Mouse (Mus musculus): ENCODE measurements around the gene Nup107. TPM values are rescaled to one million over a fixed set of nuclear protein-coding genes. Genes with fewer than 3 reads are reported as not detected.
A peak's percentile ranks its signal among the peaks of the same experiment; 100 is the strongest.

Gene Nup107
- total and polyA plus RNA-seq, 3 experiments = 1.9 to 14.7 (median 14.0) TPM

DNA sequence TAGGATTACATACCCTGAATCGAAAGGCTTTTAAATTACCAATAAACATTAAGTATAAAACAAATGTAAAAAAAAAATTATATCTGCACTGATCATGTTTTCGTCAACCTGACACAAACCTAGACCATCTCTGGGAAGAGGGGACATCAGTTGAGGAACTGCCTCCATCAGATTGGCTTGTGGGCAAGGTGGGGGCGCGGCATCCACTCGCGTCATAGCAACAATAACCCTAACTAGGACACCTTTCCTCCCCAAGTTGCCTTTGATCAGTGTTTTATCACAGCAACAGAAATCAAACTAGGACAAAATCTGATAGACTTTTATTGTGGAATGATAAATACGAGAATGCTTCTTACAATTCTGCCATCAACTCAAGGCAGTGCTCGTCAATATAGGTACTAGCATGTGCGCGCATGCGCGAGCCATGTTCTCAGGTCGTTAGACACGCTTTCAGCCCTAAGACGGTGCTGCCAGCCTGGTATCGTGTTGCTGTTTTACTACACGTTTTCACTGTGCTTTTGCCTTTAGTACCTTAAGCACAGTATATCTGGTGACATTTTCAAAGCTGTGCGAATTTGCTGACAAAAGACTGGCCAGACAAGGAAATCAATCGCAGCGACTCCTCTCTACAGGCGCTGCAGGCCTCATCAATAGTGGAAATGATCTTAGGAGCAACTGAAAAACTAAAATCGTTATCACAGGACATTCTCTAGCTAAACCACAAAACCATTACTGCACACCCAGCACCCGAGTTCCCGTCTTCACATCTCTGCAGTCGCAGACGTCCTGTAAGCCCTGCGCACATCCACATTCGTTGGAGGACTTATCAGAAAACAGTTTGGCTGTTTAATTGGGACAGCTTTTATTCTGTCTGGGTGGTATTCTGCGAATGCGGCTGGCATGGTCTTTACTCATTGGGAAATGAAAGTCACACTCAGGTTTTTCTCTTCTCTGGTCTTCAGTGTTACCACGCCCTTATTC, 11.7 kb upstream of the Nup107 start:
- no peak for DNase-seq

DNA sequence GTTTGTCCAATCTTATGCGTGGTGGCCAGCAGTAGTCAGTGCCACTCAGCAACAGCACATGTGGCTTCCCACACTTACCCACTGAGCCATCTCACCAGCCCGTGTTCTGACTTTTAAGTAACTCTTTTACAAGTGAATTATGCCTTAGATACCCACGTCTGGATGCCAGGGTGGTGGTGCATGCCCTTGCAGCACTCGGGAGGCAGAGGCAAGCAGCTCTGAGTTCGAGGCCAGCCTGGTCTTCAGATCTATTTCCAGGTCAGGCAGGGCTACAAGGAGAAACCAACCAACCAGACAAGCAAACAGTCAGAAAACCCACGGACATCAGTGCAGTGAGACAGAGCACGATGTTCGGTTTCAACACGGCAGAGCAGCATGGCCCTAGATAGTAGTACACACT, 9.4 kb upstream of the Nup107 start:
- DNase-seq = no peak

DNA sequence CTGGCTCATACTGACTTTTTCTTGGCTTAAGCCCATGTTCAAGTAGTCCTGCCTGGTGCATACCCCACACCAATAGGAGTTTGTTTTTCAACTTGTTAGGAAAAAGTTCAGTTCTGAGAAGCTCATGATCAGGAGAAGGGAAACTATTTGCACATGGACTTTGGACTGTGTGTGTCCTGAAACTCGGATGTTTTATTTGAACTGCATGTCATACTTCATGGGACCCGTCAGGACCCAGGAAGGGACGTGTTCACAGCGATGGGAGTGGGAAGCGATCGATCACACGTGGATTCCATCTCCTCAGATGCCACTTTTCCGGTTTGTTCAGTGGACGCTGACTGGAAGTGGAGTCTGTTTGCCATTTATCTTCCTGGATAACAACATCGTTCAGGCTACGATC, 7.3 kb upstream of the Nup107 start:
- DNase-seq = no peak

DNA sequence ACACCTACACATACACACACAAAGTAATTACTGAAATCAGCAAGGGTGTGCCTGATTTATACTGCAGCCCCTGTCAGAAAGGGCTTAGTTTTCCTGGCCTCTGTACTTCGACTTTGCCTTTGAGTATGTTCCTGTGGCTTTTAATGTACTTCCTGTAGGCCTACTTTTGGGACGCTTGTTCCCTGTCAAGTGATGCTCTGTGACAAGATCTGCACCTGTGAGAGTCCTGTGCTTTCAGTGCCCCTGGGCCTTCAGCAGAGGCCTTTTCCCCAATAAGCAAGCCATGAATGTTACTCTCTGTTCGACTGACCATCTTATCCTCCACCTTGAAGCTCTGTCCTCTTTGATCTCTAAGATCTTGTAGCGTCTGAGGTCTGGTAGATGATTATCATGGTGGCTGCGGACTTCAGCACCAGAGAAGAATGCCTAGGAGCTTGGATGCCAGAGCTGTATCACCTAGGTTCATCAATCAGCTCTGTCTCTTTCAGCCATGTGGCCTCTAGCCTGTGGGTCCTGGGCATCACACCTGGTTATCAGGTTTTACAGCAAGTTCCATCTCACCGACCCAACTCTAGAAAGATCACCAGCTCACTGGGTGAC, 6.0 kb upstream of the Nup107 start:
- no peak for DNase-seq

DNA sequence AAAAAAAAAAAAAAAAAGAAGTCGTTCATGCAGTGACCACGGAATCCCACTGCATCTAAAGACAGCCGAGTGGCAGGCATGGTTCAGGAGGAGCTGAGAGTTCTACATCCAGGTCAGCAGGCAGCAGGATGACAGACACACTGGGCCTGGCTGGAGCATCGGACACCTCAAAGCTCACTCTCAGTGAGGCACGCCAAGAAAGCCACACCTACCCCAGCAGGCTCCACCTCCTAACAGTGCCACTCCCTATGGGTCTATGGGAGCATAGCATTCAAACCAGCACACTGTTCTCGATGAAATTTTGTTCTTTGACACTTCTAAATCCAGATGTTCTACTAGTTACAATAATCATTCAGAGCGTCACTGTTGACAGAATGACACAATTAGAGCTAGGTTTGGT, 5.2 kb upstream of the Nup107 start:
- DNase-seq = no peak

DNA sequence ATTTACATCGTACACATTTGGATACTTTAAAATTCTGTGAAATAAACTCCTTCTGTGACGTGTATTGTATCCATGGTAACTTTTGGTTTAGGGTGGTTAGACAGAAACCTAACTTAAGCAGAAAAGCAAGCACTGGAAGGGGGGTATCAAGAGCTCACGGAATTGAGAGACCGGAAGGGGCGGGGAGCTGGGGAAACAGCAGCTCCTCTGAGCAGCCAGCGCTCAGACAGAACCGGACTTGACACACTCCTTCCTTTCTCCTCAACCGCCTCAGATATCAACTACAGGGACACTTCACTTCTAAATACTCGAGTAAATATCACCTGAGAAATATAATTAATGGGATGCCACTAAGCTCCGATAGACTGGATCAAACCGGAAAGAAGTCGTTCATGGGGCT, 4.6 kb upstream of the Nup107 start:
- no peak for DNase-seq

DNA sequence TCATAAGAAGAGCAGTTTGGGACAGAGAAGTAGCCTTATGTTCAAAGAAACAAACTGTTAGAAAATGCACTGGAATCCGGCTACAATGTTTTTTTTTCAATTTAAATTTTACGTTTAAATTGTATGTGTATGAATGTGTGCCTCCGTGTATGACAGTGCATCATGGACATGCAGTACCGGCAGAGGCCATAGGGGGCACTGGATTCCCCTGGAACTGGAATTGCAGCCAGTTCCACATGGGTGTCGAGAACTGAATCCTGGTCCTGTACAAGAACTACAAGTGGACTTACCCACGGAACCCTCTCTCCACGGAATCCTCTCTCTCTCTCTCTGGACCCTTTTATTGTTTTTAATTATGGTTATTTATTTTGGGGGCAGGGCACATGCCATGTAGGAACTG, 3.7 kb upstream of the Nup107 start:
- DNase-seq = no peak

DNA sequence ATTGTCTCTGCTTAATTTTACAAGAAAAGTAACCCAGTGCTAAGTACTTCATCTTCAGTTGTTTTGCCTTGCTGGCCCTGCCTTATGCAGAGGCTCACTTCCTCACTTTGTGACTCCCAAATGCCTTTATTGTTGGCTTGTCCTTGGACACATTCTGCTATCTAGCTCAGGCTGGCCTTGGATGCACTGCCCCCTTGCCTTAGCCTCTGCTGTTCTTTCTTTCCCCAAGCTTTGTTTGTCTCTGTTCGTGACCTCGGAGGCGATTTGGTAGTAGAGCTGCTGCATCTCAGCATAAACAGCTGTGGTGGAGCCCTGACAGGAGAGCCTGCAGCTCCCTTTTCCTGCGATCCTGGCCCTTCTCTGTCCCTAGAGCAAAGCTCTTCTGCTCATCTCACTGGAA, 2.7 kb upstream of the Nup107 start:
- peak; percentile 36 for DNase-seq

DNA sequence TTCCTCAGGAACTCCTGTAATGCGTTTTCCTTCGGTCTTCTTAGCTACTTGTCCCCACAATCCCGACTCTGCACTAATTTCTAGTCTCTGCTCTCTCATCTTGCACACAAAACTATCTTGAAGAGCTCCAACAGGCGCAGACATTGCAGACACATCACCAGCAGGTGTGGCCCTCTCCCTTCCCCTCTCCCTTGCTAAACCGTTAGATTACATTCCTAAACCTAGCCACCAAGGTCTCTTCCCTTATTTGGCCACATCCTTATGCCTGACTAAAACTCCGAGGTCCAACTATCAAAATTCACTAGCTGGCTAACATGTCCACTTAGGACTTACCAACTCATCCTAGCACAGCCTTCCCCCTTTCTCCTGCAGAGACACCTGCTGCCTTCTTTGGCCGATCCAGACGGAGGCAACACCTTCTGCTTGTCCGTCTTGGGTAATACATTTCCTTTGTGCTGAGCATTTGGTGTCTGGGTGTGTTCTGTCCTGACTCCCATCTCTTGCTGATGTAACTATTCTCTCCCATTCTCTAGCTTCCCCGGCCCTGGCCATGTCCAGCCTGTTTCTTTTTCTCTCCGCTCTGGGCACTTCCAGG, 1.0 kb upstream of the Nup107 start:
- peak; percentile 17 for DNase-seq

DNA sequence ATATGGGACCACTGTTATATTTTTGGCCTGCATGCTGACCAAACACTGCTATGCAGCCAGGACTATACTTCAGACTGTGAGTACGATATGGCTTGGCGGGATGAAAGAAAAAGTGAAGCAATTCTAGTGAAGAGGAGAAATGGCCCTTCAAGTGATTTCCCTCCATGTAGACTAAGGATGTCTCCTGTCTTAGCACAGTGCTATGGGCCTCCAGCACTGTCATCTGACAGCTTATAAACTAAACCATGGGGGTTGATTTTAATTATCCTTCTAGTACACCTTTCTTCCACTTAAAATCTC, 1.4 kb downstream of the Nup107 start:
- DNase-seq = no peak

DNA sequence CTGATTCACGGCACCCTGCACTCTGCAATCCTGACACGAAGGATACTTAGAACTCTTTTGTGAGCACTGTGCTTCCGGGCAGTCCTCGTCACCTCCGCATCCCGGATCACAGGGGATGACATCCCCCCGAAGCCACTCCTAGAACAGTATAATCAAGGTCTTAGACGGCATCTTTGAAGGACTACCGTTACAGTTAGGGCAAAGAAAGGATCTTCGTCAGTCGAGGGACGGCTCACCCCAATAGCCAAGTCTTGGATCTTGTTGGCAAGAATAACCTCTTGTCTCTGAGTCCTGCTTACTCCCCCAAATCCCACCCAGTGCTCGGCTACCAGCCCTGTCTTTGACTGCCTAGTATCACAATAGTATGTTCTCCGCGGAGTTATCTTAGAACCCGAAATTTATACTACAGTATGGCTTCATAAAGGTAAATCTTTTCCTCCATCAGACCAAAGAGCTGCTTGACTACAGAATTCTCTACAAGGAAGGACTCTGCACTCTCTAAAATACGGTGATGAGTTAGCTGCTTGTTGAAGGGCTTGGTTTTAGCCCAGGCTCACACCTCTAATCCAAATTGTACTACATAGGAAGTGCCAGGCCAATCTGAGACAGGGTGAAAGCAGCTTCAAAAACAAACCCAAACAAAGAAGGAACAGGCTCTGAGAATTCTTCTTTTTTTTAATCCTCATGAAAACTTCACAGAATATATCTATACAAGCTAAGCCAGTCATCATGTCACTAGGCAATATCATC, 1.9 kb downstream of the Nup107 start:
- no peak for DNase-seq

DNA sequence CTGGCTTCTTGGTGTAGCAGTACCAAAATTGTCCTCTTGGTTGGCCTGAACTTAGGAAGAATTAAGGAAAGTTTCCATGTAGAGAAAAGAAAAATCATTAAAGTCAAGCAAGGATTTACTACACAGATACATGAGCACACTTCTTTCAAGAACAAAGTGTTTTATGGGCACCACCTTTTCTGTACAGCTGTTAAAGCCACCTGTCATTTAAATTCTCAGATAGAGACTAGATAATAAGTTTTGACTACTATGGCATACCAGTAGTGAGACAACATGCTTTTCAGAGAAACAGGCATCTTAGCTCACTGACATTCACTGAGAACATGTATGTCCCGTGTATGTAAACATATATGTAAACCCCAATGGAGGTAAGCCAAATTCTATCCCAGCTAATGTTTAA, 2.5 kb downstream of the Nup107 start:
- DNase-seq = no peak

DNA sequence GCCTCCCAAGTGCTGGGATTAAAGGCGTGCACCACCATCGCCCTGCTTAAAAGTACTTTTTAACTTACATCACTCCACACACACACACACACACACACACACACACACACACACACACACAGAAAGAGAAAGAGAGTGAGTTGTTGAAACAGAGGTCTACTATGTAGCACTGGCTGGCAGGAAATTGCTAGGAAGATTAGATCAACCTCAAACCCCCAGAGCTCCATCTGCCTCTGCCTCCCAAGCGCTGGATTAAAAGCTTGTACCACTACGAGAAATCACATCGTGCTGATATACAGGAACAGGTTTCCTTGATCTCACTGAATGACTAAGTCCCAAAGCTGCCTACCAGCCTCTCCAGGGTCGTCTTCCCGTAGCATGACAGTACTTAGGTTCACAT, 7.9 kb downstream of the Nup107 start:
- DNase-seq = no peak

DNA sequence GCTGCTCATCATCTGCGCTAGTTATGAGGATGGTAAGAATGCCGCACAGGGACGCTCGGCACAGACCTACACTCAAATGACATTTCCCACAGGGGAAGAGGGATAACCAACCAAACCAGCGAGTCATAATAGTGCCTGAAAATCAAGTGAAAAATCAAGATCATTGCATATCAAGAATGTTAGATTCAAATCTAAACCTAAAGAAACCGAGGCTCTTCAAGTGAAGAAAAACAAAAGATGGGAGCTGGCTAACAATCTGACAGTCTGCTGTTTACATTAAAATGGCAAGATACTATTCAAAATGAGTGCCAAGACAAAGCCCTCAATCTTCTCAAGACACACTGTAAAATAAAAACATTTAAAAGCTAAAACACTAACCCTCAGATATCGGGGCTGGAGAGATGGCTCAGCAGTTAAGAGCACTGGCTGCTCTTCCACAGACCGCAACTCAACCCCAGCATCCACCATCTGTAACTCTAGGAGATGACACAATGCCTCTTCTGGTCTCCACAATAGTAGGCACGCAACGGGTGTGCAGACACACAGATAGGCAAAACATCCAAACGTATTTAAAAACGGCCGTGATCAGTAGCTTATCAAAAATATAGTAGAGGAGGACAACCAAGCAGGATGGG, 8.6 kb downstream of the Nup107 start:
- no peak for DNase-seq

DNA sequence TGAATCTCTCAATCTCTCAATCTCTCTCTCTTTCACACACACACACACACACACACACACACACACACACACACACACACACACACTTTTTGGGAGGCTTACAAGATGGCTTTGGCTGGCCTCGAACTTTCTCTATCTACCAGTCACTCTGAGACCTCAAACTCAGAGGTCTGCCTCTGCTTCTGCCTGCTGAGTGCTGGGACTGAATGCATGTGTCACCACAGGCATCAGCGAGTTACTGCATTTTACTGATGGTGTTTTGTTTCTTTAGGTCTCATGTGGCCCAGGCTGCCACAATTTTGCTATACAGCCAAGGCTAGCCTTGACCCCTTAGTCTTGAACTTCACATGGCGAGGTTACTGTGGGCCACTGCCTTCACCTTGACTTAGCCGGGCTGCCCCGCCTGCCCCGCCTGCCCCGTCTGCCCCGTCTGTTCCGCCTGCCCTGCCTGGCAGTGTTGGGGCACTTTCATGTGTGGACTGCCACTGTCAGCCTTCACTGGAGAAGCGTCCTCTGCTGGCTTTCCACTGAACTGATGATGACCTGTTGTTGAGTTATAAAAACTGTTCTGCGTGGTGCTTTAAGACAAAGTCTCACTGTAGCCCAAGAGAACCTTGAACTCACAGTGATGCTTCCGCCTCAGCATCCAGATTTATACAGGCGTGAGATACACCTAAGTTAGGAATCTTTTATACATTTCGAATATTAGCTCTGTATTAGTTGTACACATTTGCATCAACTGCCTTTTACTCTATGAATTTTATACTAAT, 9.8 kb downstream of the Nup107 start:
- DNase-seq = no peak

DNA sequence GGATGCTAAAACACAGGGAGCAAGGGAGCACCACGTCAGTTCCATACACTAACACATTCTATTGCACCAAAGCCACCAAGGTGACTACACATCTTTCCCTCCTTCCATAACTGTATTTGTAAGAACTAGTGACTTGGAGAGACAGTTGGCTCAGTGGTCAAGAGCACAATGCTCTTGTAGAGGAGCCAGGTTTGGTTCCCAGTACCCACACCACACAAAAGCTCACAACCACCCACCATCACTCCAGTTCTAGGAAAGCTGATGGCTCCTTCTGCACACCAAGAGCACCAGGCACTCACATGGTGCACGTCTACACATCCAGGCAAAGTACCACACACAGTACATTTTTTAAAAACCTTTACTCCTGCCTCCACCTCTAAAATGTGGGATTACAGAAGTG, 10.4 kb downstream of the Nup107 start:
- no peak for DNase-seq

DNA sequence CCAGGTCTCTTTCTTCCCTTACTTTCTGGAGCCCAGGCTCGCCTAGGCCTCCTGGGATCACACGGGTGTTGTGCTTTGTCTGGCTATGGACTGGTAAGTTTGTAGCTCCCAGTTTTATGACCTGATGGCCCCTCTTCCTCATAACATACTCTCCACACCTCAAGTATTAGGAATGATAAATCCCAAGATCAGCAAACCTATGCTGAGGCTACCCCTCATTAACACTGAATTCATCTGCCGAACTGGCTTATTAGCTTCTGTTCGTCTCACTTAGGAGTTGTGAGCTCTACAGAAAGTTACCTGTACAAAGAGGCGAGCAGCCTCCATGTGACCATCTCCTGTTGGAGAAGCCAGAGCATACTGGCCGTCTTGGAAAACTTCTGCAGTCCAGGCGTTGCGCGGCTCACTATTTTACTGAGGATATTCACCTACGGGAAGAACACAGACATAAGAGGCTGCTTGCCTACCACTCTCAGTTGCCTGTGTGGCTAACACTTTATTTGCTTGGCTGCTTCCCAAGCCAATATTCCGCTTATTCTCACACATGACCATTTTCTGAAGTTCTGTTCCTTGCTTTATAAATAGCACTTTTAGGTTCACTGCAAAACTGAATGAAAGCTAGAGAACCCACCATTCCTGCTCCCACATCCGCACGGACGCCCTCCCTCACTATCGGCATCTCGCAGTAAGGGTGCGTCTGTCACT, 11.3 kb downstream of the Nup107 start:
- no peak for DNase-seq

DNA sequence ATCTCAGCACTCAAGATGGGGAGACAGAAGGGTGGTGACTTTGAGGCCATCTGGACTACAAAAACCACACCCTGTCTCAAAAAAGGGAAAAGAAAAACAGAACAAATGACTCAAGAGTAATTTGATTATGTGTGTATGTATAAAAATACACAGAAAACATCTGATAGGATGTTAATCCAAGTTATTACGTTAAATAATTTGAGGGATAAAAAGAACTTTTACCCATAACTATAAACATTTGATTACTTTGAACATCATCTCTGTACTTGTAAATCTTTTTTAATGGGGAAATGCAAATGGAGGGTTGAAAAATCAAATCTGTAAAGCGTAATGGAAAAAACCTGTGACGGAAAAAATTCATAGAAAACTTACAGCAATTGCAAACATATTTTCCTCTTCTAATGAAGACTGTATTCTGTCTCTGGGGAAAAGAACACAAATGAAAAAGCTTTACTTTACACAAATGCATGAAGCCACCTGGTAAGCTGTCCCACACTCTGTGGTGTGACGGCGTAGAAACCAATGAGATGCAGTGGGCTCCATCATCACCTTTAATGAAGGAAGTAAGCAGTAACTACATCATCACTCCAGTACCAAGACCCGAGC, 12.1 kb downstream of the Nup107 start:
- no peak for DNase-seq

DNA sequence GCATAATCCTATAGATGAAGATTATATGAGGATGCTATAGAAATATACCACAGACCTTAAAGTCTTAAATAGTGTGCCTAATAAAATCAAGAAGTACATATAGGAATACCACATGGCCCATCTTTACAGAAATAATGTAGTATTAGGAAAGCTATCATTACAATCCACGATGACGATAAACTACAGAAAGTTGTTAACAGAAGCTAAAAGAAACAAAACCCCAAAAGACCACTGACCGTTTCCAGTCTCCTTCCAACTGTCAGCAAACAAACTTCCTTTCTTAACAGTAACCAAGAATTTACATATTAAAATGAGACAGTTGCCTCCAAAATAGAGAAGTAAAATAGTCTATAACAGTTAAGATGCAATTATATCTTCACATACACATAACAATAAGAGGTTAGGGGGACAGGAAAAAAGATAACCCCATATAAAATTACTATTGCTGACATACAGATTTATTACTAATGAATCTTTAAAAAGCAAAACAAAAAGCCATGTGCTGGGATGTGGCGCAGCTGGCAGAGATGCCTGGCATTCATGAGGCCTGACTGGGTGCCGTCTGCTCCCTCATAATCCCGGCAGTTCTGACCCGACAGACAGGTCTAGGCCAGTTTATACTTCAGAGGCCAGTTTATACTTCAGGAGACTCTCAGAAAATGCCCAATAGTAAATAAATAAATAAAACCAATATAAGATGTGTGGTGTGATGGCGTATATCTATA, 12.8 kb downstream of the Nup107 start:
- DNase-seq = no peak

DNA sequence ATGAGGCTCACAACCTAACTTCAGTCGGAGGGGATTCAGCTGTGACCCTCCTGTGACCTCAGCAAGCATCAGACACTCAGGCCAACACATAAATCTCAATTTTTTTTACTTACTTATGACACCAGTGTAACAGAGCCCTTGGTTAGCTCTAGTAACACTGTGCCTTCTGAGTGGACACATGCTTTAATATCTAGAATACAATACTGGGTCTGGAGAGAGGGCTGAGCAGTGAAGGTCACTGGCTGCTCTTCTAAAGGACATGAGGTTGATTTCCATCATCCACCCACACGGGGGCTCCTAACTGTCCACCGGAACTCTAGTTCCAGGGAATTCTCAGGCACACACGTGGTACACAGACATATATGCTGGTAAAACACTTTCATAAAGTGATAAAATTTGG, 13.6 kb downstream of the Nup107 start:
- DNase-seq = no peak

All from adrenal gland, adult 2 months (tissue).